Mouse (Mus musculus) T-helper 1 cell (primary cell): Measurements from ENCODE around the gene Wdr46.

ENCODE experiments used
- in situ Hi-C: fragments of 300-600 bp; cut with MboI, MseI; formaldehyde crosslinking; loops from one replicate; pipeline ENCODE4 v1.15.1; 2025; ENCODE audit warnings: high pct_unique_total_duplicates

Wdr46 gene

DNA sequence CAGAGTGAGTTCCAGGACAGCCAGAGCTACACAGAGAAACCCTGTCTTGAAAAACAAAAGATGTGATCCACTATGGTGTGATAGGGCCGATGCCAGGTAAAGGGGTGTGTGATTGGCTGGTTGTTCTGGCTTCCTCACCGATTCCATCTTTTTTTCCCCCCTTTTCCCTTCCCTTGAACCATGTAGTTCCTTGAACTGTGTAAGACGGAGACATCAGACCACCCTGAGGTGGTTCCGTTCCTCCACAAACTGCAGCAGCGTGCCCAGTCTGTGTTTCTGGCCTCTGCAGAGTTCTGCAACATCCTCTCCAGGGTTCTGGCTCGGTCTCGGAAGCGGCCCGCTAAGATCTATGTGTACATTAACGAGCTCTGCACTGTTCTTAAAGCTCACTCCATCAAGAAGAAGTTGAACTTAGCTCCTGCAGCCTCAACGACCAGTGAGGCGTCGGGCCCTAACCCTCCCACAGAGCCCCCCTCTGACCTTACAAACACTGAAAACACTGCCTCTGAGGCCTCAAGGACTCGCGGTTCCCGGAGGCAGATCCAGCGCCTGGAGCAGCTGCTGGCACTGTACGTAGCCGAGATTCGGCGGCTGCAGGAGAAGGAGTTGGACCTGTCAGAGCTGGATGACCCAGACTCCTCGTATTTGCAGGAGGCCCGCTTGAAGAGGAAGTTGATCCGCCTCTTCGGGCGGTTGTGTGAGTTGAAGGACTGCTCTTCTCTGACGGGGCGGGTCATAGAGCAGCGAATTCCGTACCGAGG is 29.2 kb upstream of the Wdr46 start:
- in situ Hi-C loops, result no loop called here

DNA sequence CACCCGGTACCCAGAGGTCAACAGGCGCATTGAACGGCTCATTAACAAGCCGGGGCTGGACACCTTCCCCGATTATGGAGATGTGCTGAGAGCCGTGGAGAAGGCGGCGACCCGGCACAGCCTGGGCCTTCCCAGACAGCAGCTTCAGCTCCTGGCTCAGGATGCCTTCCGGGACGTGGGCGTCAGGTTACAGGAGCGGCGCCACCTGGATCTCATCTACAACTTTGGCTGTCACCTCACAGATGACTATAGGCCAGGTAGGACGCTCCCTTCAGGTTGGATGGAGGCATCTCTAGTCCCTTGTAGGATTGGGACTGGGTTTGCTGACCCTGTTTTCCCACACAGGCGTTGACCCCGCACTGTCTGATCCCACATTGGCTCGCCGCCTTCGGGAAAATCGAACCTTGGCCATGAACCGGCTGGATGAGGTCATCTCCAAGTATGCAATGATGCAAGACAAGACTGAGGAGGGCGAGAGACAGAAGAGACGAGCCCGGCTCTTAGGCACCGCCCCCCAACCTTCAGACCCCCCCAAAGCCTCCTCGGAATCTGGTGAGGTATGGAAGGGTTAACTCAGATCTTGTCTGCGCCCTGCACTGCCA is 28.5 kb upstream of the Wdr46 start:
- in situ Hi-C loops, result no loop called here

DNA sequence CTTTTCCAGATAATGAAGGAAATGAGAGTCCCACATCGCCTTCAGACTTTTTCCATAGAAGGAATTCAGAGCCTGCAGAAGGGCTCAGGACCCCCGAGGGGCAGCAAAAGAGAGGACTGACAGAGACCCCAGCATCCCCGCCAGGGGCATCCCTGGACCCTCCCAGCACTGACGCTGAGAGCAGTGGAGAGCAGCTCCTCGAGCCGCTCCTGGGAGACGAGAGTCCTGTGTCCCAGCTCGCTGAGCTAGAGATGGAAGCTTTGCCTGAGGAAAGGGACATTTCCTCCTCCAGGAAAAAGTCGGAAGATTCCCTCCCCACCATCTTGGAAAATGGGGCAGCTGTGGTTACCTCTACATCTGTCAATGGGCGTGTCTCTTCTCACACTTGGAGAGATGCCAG is 27.2 kb upstream of the Wdr46 start:
- in situ Hi-C loops, result no loop called here

DNA sequence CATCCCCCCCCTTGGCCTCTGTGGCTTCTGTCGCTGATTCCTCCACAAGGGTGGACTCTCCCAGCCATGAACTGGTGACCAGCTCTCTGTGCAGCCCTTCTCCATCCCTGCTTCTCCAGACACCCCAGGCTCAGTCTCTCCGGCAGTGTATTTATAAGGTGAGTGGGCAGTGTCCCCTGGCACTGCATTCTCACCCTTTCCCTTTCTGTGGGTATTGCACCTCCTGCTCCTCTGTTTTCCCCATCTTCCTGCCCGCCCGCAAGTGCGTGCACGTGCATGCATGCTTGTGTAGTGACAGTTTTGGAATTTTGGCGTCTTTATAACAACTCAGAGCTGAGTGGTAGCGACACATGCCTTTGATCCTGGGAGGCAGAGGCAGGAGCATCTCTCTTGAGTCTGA is 26.6 kb upstream of the Wdr46 start:
- in situ Hi-C loops, result no loop called here

DNA sequence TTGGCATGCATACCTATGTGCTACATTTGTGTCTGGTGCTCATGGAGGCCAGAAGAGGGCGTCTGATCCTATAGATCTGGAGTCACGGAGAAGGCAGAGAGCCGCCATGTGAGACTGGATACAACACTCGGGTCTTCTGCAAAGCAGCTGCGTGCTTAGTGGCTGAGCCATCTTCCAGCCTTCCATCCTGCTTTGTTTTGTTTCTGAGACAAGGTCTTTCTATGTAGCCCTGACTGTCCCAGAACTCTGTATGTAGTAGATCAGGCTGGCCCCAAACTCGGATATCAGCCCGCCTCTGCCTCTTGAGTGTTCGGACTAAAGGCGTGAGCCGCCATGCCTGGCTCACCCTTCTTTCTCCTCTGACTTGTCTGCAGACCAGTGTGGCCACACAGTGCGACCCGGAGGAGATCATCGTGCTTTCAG is 25.5 kb upstream of the Wdr46 start:
- in situ Hi-C loops, result no loop called here

DNA sequence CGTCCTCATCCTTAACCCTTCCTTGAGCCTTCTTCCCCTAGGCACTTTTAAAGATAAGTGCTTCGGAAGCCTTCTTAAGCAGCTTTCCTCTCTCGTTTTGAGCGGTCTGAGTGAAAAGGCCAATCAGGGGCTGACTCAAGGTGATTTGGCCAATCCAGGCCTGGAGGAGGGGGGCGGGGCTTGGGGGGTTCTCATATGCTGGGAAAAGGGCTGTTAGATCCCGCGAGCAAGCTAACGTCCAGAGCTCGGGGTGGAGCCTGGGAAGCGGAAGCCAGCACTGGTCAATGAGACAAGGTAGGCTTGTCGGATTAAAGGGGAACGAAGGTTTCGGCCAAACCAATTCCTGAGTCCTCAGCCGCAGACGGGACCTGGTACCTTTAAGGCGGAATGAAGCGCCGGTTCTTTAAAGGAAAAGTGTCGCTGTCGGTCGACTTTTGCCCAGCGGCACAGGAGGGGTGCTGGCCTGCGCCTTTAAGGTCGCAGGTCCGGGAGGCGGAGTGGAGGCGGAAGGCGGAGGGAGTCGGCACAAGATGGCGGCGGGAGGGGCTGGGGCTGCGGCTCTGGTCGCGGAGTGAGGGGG is 24.7 kb upstream of the Wdr46 start, which contains the start of the genes Tapbp and Zbtb22:
TSS of gene Tapbp (plus strand) at position 229 of the 580 bp plus-strand sequence.
TSS of gene Zbtb22 (plus strand) at position 234 of the 580 bp plus-strand sequence.
- in situ Hi-C loops, result no loop called here

DNA sequence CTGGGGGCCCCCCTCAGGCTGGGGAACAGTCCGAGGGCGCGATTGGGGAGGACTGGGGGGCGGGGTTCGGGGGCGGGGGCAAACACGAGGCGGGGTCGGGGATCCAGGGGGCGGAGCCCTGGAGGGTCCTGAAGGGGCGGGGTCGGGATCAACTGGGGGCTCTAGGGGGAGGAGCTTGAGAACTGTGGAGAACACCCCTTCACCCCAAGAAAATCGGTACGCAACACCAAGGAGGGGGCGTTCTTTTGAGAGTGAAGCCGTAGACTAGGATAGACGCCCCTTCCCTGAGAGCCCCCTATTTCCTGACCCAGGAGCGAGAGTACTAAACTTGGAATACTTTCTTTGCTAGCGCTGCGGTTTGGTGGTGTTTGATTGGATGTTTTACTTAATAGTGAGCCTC is 24.2 kb upstream of the Wdr46 start:
- in situ Hi-C loops, result no loop called here

DNA sequence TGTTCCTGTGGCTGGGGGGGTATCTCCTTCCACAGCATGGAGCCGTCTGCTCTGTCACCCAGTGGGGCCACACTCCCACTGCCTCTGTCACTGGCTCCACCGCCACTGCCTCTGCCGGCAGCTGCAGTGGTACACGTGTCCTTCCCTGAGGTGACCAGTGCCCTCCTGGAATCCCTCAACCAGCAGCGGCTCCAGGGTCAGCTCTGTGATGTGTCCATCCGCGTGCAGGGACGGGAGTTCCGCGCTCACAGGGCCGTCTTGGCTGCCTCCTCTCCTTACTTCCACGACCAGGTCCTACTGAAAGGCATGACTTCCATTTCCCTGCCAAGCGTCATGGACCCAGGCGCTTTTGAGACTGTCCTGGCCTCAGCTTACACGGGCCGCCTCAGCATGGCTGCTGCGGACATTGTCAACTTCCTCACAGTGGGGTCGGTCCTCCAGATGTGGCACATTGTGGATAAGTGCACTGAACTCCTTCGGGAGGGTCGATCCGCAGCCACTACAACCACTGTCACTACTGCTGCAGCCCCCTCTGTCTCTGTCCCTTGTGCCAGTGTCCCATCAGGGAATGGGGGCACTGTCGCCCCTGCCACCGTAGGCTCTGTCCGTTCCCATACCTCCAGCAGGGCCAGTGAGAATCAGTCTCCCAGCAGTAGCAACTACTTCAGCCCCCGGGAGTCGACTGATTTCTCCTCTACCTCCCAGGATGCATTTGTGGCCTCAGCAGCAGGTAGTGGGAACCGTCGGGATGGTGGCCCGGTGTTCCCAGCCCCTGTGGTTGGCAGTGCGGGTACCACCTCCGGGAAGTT is 23.4 kb upstream of the Wdr46 start:
- in situ Hi-C loops, result no loop called here

DNA sequence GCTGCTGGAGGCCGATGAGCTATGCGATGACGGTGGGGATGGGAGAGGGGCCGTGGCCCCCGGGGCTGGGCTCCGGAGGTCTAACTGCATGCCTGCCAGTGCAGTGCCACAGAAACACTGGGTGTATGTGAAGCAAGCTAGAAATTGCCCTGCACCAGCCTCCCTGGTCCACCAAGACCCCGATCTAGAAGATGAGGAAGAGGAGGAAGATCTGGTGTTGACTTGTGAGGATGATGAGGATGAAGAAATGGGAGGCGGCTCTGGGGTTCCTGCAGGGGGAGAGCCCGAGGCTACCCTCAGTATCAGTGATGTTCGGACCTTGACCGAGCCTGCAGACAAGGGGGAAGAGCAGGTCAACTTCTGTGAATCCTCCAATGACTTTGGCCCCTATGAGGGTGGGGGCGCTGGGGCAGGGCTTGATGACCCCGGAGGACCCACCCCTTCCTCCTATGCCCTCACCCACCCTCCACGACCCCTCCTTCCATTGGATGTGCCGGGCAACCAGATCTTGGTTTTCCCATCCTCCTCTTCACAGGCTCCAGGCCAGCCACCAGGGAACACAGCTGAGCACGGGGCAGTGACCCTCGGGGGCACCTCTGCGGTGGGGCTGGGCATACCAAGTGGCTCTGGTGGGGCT is 22.7 kb upstream of the Wdr46 start:
- in situ Hi-C loops, result no loop called here

DNA sequence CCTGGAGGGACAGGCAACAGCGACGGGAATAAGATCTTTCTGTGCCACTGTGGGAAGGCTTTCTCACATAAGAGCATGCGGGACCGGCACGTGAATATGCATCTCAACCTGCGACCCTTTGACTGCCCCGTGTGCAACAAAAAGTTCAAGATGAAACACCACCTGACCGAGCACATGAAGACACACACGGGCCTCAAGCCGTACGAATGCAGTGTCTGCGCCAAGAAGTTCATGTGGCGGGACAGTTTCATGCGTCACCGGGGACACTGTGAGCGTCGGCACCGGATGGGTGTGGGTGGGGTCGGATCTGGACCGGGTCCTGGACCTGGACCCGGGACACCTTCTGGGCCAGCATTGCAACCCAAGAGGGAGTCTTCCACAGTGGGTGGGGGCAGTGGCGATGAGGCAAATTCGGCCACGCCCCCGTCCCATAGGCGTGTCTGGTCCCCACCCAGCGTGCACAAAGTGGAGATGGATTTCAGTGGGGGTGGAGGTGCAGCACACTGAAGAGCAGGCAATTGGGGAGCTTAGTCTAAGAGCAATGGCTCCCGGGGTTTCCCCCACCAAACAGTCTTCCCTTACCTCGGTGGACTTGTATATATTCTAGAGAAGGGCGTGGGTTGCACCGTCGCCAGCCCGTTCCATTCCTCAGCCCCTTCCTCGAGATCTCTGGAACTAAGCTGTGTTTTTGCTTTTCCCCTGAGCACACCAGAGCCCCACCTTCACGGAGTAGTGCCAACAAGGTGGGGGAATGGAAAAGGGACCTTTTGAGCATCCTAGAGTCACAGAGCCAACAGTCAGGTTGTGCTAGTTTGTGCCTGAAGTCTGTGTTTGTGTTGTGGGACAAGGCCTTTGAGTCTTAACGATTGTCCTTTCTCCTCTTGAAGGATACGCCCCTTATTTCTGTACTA is 21.9 kb upstream of the Wdr46 start:
- in situ Hi-C loops, result no loop called here

DNA sequence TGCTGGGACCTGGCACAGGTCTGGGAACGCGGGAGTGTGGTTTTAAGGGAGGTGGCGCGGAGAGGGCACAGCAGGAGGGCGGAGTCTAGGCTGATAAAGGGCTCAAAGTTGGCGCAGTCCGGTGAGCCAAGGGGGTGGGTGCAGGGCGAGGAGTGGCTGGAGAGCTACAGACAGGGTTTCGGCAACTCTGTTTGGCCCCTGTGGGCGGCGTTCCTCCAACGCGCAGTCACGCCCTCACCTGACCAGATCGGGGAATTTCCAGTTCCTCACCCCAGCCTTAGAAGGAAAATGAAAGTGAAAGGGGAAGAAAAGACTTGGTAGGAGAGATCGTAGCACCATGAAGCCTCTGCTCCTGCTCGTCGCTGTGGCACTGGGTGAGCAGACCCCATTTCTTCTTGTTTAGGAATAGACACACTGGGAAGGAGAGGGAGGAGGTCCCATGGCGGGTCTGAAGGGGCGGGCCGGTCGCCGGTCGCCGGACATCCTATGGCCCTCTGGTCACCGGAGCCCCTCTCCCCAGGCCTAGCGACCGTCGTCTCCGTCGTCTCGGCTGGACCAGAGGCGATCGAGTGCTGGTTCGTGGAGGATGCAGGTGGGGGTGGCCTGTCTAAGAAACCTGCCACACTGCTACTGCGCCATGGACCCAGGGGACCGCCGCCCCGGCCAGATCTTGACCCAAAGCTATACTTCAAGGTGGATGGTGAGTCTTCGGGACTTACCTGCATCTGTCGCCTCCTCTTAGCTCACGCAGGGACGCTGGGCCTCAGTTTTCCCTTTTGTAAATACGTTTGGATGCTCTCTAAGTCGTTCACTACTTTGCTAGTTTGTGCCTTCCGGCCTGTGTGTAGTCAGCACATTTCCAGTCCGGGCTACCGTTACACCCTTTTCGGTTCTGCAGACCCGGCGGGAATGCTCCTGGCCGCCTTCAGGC is 20.8 kb upstream of the Wdr46 start:
- in situ Hi-C loops, result no loop called here

DNA sequence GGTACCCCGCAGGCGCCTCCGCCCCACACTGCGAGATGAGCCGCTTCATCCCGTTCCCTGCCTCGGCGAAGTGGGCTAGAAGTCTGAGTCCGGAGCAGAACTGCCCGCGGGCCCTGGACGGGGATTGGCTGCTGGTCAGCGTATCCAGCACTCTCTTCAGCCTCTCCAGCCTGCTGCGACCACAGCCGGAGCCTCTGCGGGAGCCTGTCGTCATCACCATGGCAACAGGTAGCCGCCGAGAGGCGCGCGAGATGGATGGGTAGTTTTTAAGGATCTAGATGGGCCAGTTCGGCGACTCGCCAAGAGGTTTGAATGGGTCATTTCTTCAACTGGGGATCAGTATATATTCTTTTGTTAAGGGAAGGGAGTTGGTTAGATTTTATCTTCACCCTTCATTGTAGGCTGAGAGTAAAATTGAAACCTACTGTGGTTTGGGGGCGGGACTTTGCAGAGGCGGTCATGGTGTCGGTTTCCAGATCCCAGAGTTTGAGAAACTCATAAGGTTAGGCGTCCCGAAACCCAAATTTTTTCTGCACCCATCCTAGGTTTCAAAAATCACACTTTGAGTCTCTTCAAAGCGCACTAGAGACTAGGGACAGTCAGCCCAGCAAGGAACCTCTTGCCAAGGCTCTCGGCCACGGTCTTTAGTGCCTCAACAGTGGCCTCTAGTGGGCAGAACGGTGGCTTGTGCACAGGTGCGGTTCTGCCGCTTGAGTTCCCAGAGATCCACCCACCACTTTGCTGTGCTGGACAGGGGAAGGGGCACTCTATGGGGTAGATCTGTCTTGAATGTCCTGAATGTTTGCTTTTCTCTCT is 20.0 kb upstream of the Wdr46 start:
- in situ Hi-C loops, result no loop called here

DNA sequence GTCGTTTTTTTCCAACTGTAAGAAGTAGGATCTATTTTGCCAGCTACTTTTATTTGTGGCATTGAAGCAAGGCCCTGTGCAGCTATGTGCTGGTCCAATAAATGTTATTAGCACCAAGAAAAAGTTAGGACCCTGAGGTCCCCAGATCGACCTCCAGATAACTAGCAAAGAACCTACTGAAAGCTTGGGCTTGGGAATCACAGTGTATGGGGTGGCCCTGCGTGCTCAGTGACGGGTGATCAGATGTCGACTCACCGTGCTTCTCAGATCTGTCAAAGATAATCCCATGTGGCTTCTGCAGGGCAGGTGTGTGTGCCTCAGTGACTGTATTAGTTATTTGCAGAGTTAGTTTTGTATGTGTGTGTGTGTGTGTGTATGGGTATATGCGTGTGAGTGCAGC is 19.1 kb upstream of the Wdr46 start:
- in situ Hi-C loops, result no loop called here

DNA sequence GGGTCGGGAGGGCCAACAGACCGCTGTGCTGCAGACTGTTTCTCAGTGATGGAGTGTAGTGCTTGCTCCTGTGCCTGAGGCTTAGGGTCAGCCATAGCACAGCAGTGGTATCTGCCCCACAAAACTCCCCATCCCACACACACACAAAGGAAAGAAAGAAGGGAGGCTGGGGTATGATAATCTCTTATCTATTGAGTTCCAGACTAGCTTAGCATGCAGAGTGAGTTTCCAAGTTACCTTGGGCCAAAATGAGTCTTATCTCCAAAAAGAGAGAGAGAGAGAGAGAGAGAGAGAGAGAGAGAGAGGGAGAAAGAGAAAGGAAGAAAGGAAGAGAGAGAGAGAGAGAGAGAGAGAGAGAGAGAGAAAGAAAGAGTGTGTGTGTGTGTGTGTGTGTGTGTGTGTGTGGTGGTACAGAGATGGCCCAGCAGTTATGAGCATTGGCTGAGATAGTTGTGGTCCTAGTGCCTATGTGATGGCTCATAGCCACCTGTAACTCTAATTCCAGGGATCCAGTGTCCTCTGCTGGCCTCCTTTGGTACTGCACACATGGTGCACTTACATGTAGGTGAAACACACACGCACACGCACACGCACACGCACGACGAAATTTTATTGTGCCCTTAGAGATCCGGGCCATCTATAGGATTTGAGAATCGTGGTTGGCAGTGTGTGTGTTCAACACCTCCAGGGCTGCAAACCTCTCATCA is 15.7 kb upstream of the Wdr46 start:
- in situ Hi-C loops, result no loop called here

DNA sequence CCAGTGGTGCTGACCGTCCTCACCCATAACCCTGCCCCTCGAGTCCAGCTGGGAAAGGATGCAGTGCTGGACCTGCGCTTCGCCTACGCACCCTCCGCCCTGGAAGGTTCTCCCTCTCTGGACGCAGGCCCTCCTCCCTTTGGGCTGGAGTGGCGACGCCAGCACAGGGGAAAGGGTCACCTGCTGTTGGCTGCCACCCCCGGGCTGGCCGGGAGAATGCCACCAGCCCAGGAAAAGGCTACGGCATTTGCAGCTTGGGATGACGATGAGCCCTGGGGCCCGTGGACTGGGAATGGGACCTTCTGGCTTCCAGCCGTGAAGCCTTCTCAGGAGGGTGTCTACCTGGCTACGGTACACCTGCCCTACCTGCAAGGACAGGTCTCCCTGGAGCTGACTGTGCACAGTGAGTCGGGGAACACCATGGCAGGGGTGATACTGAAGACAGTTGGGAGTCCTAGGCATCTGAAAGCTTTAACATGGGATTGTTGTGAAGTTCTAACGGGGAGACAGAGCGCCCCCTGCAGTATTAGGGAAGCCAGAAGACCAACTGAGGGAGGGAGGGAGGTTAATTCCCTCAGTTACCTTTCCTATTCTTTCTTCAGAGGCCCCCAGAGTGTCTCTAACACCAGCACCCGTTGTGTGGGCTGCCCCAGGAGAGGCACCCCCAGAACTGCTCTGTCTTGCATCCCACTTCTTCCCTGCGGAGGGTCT is 14.9 kb upstream of the Wdr46 start:
- in situ Hi-C loops, result no loop called here

DNA sequence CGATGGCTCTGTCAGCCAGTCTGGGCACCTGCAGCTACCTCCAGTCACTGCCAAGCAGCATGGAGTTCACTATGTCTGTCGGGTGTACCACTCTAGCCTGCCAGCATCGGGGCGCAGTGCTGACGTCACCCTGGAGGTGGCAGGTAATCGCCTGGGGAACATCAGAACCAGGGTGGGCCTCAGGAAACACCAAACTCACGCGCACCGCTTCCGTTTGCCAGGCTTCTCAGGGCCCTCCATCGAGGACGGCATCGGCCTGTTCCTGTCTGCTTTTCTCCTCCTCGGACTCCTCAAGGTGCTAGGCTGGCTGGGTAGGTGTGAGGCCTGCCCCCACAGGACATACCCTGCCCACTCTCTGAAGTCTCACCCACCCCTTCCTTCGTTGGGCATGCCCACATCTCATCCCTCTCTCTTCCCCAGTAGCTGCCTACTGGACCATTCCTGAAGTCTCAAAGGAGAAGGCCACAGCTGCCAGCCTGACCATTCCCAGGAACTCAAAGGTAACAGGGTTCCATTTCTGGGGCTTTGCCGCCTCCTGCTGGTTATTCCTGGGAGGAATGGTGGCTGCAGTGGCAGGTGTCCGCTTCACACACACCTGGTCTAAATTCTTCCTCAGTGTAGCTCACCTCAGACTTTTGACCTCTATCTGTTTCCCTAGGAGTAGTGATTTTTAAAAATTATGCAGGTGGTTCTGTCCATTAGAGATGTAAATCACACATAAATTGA is 14.1 kb upstream of the Wdr46 start:
- in situ Hi-C loops, result no loop called here
